Mouse (Mus musculus) megakaryocyte, embryonic 14.5 days (primary cell): ENCODE measurements around the gene Vtn.

Experiments used
- FLI1 ChIP-seq: IDR thresholded peaks from 2 replicates; pipeline ENCODE4 v1.6.1; 2012; ENCODE audit warnings: low read length, inconsistent platforms, mixed read lengths
- GATA1 ChIP-seq: IDR thresholded peaks from 3 replicates; pipeline ENCODE4 v1.6.1; 2012; ENCODE audit warnings: mixed read lengths, low read length, inconsistent platforms, borderline replicate concordance

GRCm38 (mm10) chr11:78499543-78499942 is 652 bp downstream of the Vtn start:
- no peak for TF ChIP-seq GATA1
- no peak for TF ChIP-seq FLI1
